Mouse (Mus musculus) CH12.LX (cell line): Measurements from ENCODE around the gene Gm49380. TPM values are rescaled to one million over a fixed set of nuclear protein-coding genes. Genes with fewer than 3 reads are reported as not detected.

Experiments
- DNase-seq: peaks from one replicate; pipeline ENCODE4 v3.0.0-alpha.2; 2013; ENCODE audit errors: extremely low read depth
- H3K27ac ChIP-seq: 2 replicates; pipeline ENCODE4 v1.5.1; 2012; ENCODE audit warnings: low read depth, mild to moderate bottlenecking, control low read depth, moderate library complexity; ENCODE audit not compliant: insufficient read depth
- H3K27me3 ChIP-seq: replicated peaks from 2 replicates; pipeline ENCODE3; 2012; ENCODE audit warnings: inconsistent platforms
- H3K36me3 ChIP-seq, 2 experiments: replicated peaks in 1 of 2; 2 replicates each; pipeline versions ENCODE3 to v1.6.1; 2012; ENCODE audit warnings: inconsistent platforms in 1 of 2, low read length in 1 of 2, mild to moderate bottlenecking in 1 of 2, mixed read lengths in 1 of 2, moderate library complexity in 1 of 2; ENCODE audit not compliant: control insufficient read depth in 1 of 2, insufficient read depth in 1 of 2
- H3K4me1 ChIP-seq, 2 experiments: 2 replicates each; pipeline ENCODE4 v1.6.1; 2012; ENCODE audit warnings: inconsistent platforms in 1 of 2, moderate library complexity in 1 of 2; ENCODE audit not compliant: insufficient read depth in 2 of 2, control insufficient read depth in 1 of 2
- H3K4me2 ChIP-seq: 2 replicates; pipeline ENCODE4 v1.6.1; 2012; ENCODE audit warnings: low read depth, mild to moderate bottlenecking, control low read depth; ENCODE audit not compliant: poor library complexity, insufficient read depth, severe bottlenecking
- H3K4me3 ChIP-seq, 3 experiments: fragments of 150-350 bp in 1 of 3; sonication (generic) in 1 of 3; replicated peaks in 1 of 3; 2 replicates each; pipeline versions ENCODE3 to v1.5.1; 2011 to 2012; ENCODE audit warnings: low read depth in 2 of 3, low read length in 2 of 3, mild to moderate bottlenecking in 2 of 3, moderate library complexity in 2 of 3, control low read depth in 1 of 3, improper control_type of control experiment in 1 of 3, inconsistent platforms in 1 of 3, mixed read lengths in 1 of 3; ENCODE audit not compliant: poor library complexity in 1 of 3
- H3K79me2 ChIP-seq: replicated peaks from 2 replicates; pipeline ENCODE4 v1.6.1; 2012; ENCODE audit warnings: mild to moderate bottlenecking, moderate library complexity; ENCODE audit not compliant: control insufficient read depth, poor library complexity, insufficient read depth, severe bottlenecking; ENCODE audit errors: extremely low read depth
- H3K9ac ChIP-seq: 2 replicates; pipeline ENCODE4 v1.6.1; 2012; ENCODE audit warnings: low read depth, mild to moderate bottlenecking, control low read depth, moderate library complexity; ENCODE audit not compliant: insufficient read depth
- H3K9me3 ChIP-seq: replicated peaks from 2 replicates; pipeline ENCODE3; 2012; ENCODE audit warnings: low read length, inconsistent platforms, mixed read lengths
- CTCF ChIP-seq, 2 experiments: IDR thresholded peaks in 1 of 2; conservative IDR thresholded peaks in 1 of 2; 2 replicates each; pipeline ENCODE4 v1.5.1; 2011 to 2012; ENCODE audit warnings: low read depth in 2 of 2, low read length in 2 of 2, improper control_type of control experiment in 1 of 2, inconsistent platforms in 1 of 2, mild to moderate bottlenecking in 1 of 2, moderate library complexity in 1 of 2
- E2F4 ChIP-seq: IDR thresholded peaks from 2 replicates; pipeline ENCODE4 v1.6.1; 2011; ENCODE audit warnings: low read depth, low read length, improper control_type of control experiment; ENCODE audit not compliant: insufficient replicate concordance
- EP300 ChIP-seq: IDR thresholded peaks from 2 replicates; pipeline ENCODE4 v1.6.1; 2011; ENCODE audit warnings: low read length, improper control_type of control experiment
- ETS1 ChIP-seq: conservative IDR thresholded peaks from 2 replicates; pipeline ENCODE4 v1.6.1; 2012; ENCODE audit warnings: low read depth, mild to moderate bottlenecking, inconsistent platforms, low read length, improper control_type of control experiment, moderate library complexity
- GABPA ChIP-seq: IDR thresholded peaks from 2 replicates; pipeline ENCODE4 v1.6.1; 2012; ENCODE audit warnings: low read depth, low read length, improper control_type of control experiment, inconsistent platforms; ENCODE audit not compliant: insufficient replicate concordance
- JUN ChIP-seq: IDR thresholded peaks from 2 replicates; pipeline ENCODE4 v1.6.1; 2011; ENCODE audit warnings: low read depth, mild to moderate bottlenecking, low read length, improper control_type of control experiment, moderate library complexity; ENCODE audit not compliant: insufficient read depth
- JUND ChIP-seq: conservative IDR thresholded peaks from 2 replicates; pipeline ENCODE4 v1.6.1; 2011; ENCODE audit warnings: low read depth, low read length, improper control_type of control experiment
- MAFK ChIP-seq: IDR thresholded peaks from 2 replicates; pipeline ENCODE4 v1.6.1; 2011; ENCODE audit warnings: low read length, improper control_type of control experiment; ENCODE audit not compliant: insufficient replicate concordance
- MEF2A ChIP-seq: IDR thresholded peaks from 2 replicates; pipeline ENCODE4 v1.6.1; 2014; ENCODE audit warnings: low read depth, mild to moderate bottlenecking, inconsistent platforms, low read length, improper control_type of control experiment, borderline replicate concordance
- MXI1 ChIP-seq: IDR thresholded peaks from 2 replicates; pipeline ENCODE4 v1.6.1; 2011; ENCODE audit warnings: mild to moderate bottlenecking, low read depth, low read length, improper control_type of control experiment
- POLR2AphosphoS2 ChIP-seq: IDR thresholded peaks from 2 replicates; pipeline ENCODE4 v1.6.1; 2011; ENCODE audit warnings: low read depth, low read length, improper control_type of control experiment
- RAD21 ChIP-seq: IDR thresholded peaks from 2 replicates; pipeline ENCODE4 v1.6.1; 2011; ENCODE audit warnings: low read depth, mild to moderate bottlenecking, low read length, improper control_type of control experiment, moderate library complexity
- RCOR1 ChIP-seq: conservative IDR thresholded peaks from 2 replicates; pipeline ENCODE4 v1.6.1; 2012; ENCODE audit warnings: low read depth, mild to moderate bottlenecking, inconsistent platforms, low read length, improper control_type of control experiment
- SMC3 ChIP-seq: IDR thresholded peaks from 2 replicates; pipeline ENCODE4 v1.6.1; 2011; ENCODE audit warnings: low read depth, low read length, improper control_type of control experiment
- TCF12 ChIP-seq: IDR thresholded peaks from 2 replicates; pipeline ENCODE4 v1.6.1; 2014; ENCODE audit warnings: low read depth, mild to moderate bottlenecking, inconsistent platforms, low read length, improper control_type of control experiment
- USF2 ChIP-seq: conservative IDR thresholded peaks from 2 replicates; pipeline ENCODE4 v1.6.1; 2011; ENCODE audit warnings: low read depth, low read length, improper control_type of control experiment
- ZC3H11A ChIP-seq: IDR thresholded peaks from 2 replicates; pipeline ENCODE4 v1.6.1; 2012; ENCODE audit warnings: low read depth, mild to moderate bottlenecking, inconsistent platforms, low read length, improper control_type of control experiment
- dilution Hi-C: fragments of 300-500 bp; cut with MboI; formaldehyde crosslinking; loops from 2 replicates; pipeline ENCODE4 v1.14.3; 2020; ENCODE audit warnings: low sequenced_read_pairs; ENCODE audit not compliant: extremely low pct_unique_long_range_greater_than_20kb, extremely low pct_ligation_motif_present
- in situ Hi-C: fragments of 300-500 bp; cut with MboI; formaldehyde crosslinking; loops from 3 replicates; pipeline ENCODE4 v1.14.3; 2019; ENCODE audit warnings: low sequenced_read_pairs, low pct_ligation_motif_present, low pct_unique_long_range_greater_than_20kb, mixed read lengths
- polyA plus RNA-seq: library from polyadenylated mRNA; unstranded; fragments of >175 nt; gene quantifications from 2 replicates; pipeline ENCODE4 v1.2.1, GENCODE M21; 2012; ENCODE audit warnings: low read depth; ENCODE audit not compliant: insufficient read length
- total RNA-seq, 2 experiments: library from RNA; depleted of rRNA; stranded (reverse); fragments of 300-350 nt in 1 of 2; fragments of >200 nt in 1 of 2; gene quantifications; 2 replicates each; pipeline ENCODE4 v1.2.3; 2012 to 2014

Gene Gm49380
- total and polyA plus RNA-seq, 3 experiments, result not detected

- dilution Hi-C loops, result no loop called here
- H3K9me3 ChIP-seq, result no peaks in the 10 kb centered on the region
- no peak overlapping the region for H3K9ac ChIP-seq
- no peak for TF ChIP-seq ETS1
- no peak for TF ChIP-seq JUND
- no peak for TF ChIP-seq RAD21
- TF ChIP-seq CTCF (conservative IDR thresholded peaks at IDR 0.05 in 1 of 2, IDR thresholded peaks at IDR 0.05 in 1 of 2; ENCODE audit: low read depth in 2 of 2, low read length in 2 of 2), result no peak
- no peak for TF ChIP-seq SMC3
- TF ChIP-seq USF2, result no peak
- TF ChIP-seq POLR2AphosphoS2, result no peak
- no peak for TF ChIP-seq MXI1
- no peak for TF ChIP-seq TCF12
- no peak for TF ChIP-seq GABPA
- no peak overlapping the region for H3K4me3 ChIP-seq
- no peaks in the 10 kb centered on the region for H3K27me3 ChIP-seq
- H3K27ac ChIP-seq, result no peak overlapping the region
- peaks cover 6 to 16% of the 10 kb centered on the region in 2 experiments for H3K4me1 ChIP-seq
- peak; percentile 47 for DNase-seq
- H3K36me3 ChIP-seq, result peaks cover 30 to 68% of the 10 kb centered on the region in 2 experiments
- in situ Hi-C loops, result no loop called here
- H3K4me2 ChIP-seq, result no peak overlapping the region
- no peaks in the 10 kb centered on the region for H3K79me2 ChIP-seq
These were observed 30.1 kb upstream of the Gm49380 start for GRCm38 (mm10) chr9:44143421-44143820.

- DNase-seq, result no peak
- no peak for TF ChIP-seq RCOR1
- no peak for TF ChIP-seq JUN
- no peak for TF ChIP-seq E2F4
- no peak for TF ChIP-seq ZC3H11A
- no peak for TF ChIP-seq MEF2A
- TF ChIP-seq EP300, result no peak
- TF ChIP-seq MAFK, result no peak
- dilution Hi-C loops, result no loop called here
- H3K4me3 ChIP-seq, result no peak overlapping the region
- H3K79me2 ChIP-seq, result no peaks in the 10 kb centered on the region
- no peak overlapping the region for H3K27ac ChIP-seq
- peaks cover 29 to 57% of the 10 kb centered on the region in 2 experiments for H3K36me3 ChIP-seq
- no peak overlapping the region for H3K4me2 ChIP-seq
- peaks cover 6 to 16% of the 10 kb centered on the region in 2 experiments for H3K4me1 ChIP-seq
- no peaks in the 10 kb centered on the region for H3K9me3 ChIP-seq
- H3K9ac ChIP-seq, result no peak overlapping the region
- in situ Hi-C loops, result no loop called here
- no peaks in the 10 kb centered on the region for H3K27me3 ChIP-seq
These were observed 28.7 kb upstream of the Gm49380 start for GRCm38 (mm10) chr9:44141951-44142350.
